Mouse (Mus musculus) lung, postnatal 0 days (tissue): Measurements from ENCODE around the gene Klrb1a. TPM values are rescaled to one million over a fixed set of nuclear protein-coding genes. Genes with fewer than 3 reads are reported as not detected.
"Not testable (repeated sequence)": the region's sequence is repeated elsewhere in the genome, so short reads cannot be mapped to it uniquely, and the experiment has no call there.

Source experiments
- ATAC-seq: fragments of 200-750 bp; cut with Nextera tagmentation; 2 replicates; pipeline ENCODE4 v1.8.0; 2017; ENCODE audit warnings: moderate library complexity
- DNase-seq: peaks from one replicate; pipeline ENCODE4 v3.0.0-alpha.2; 2016; ENCODE audit warnings: low spot score
- H3K27ac ChIP-seq: fragments of 300-500 bp; sonication (generic); 2 replicates; pipeline ENCODE4 v1.5.1; 2014; ENCODE audit warnings: antibody characterized with exemption, mild to moderate bottlenecking, low read length, mixed read lengths
- H3K27me3 ChIP-seq: fragments of 300-500 bp; sonication (generic); replicated peaks from 2 replicates; pipeline ENCODE4 v1.6.1; 2014; ENCODE audit warnings: low read length, mixed read lengths; ENCODE audit not compliant: insufficient read depth
- H3K36me3 ChIP-seq: fragments of 300-500 bp; sonication (generic); 2 replicates; pipeline ENCODE4 v1.6.1; 2014; ENCODE audit warnings: low read length, mixed read lengths; ENCODE audit not compliant: insufficient read depth
- H3K4me1 ChIP-seq: fragments of 300-500 bp; sonication (generic); 2 replicates; pipeline ENCODE4 v1.6.1; 2014; ENCODE audit warnings: antibody characterized with exemption, low read depth, low read length, mixed read lengths; ENCODE audit not compliant: insufficient read depth
- H3K4me2 ChIP-seq: fragments of 300-500 bp; sonication (generic); replicated peaks from 2 replicates; pipeline ENCODE4 v1.6.1; 2014; ENCODE audit warnings: low read depth, mild to moderate bottlenecking, low read length, moderate library complexity, mixed read lengths
- H3K4me3 ChIP-seq: fragments of 300-500 bp; sonication (generic); 2 replicates; pipeline ENCODE4 v1.5.1; 2014; ENCODE audit warnings: low read depth, low read length
- H3K9ac ChIP-seq: fragments of 300-500 bp; sonication (generic); replicated peaks from 2 replicates; pipeline ENCODE4 v1.6.1; 2014; ENCODE audit warnings: low read depth, mild to moderate bottlenecking
- H3K9me3 ChIP-seq: fragments of 300-500 bp; sonication (generic); 2 replicates; pipeline ENCODE4 v1.6.1; 2016; ENCODE audit warnings: low read length, mixed read lengths
- CTCF ChIP-seq: IDR thresholded peaks from 2 replicates; pipeline ENCODE4 v1.5.1; 2016; ENCODE audit warnings: antibody characterized with exemption, mild to moderate bottlenecking
- EP300 ChIP-seq: IDR thresholded peaks from 2 replicates; pipeline ENCODE4 v1.6.1; 2016; ENCODE audit warnings: antibody characterized with exemption, mild to moderate bottlenecking, control low read depth
- WGBS: fragments of 180-500 bp; shearing (Covaris S2); extraction: QIAGEN DNeasy Blood & Tissue Kit; methylation state at CpG from one replicate; pipeline ENCODE4 v1.1.7; 2014; 5-methylcytosine and 5-hydroxymethylcytosine counted together
- polyA plus RNA-seq: library from polyadenylated mRNA; unstranded; fragments of >200 nt; fragmentation: Nextera tagmentation; extraction: Ambion mirVana; gene quantifications from 2 replicates; pipeline ENCODE4 v1.2.1, GENCODE M21; 2015

The Klrb1a gene
- polyA plus RNA-seq, 1 experiment from 2014 or later, result not detected

DNA sequence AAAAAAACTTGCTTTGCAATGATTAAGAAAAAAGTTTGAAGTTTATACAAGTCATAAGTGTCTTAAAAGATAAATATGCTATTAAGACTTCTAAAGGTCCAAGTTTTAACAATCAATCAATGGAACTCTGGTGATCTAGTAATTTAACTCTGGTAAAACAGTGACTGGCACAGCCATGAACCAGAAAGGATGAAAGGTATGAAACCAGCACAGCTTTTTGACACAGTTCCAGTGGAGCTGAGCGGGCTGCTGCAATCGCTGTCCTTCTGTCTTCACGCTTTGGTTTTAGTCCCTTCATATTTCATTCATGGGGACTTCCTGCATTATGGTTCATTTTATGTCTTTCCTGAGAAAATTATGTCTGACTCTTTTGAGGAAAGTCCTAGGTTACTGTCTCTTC is 26.3 kb upstream of the Klrb1a start:
- ATAC-seq, result no peak

DNA sequence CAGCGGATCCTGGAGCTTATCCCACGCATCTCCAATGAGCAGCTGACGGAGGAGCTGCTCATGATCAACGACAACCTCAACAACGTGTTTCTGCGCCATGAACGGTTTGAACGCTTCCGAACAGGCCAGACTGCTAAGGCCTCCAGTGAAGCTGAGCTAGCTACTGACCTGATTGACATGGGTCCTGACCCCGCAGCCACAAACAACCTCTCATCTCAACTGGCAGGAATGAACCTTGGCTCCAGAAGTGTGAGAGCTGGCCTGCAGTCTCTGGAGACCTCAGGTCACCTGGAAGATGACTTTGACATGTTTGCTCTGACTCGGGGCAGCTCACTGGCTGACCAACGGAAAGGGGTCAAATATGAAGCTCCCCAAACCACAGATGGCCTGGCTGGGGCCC is 22.4 kb upstream of the Klrb1a start:
- DNase-seq, H3K4me2 ChIP-seq, H3K9ac ChIP-seq, H3K27me3 ChIP-seq, H3K36me3 ChIP-seq, H3K4me3 ChIP-seq, H3K4me1 ChIP-seq, ATAC-seq, H3K9me3 ChIP-seq, H3K27ac ChIP-seq: not testable (repeated sequence)
- 79% methylated on average over 12 of the region's 12 CpGs for WGBS

More for the DNA sequence above, 26.3 kb upstream of the Klrb1a start:
- no peak for DNase-seq
- H3K9me3 ChIP-seq, result no peaks in the 10 kb centered on the region
- H3K27me3 ChIP-seq, result no peaks in the 10 kb centered on the region
- TF ChIP-seq EP300, result no peak
- TF ChIP-seq CTCF, result no peak
- no peaks in the 10 kb centered on the region for H3K36me3 ChIP-seq
- H3K9ac ChIP-seq, result no peak overlapping the region
- WGBS, result 61% methylated on average over 3 of the region's 3 CpGs
- no peak overlapping the region for H3K27ac ChIP-seq
- H3K4me2 ChIP-seq, result no peak overlapping the region
- H3K4me1 ChIP-seq, result no peaks in the 10 kb centered on the region
- no peak overlapping the region for H3K4me3 ChIP-seq

DNA sequence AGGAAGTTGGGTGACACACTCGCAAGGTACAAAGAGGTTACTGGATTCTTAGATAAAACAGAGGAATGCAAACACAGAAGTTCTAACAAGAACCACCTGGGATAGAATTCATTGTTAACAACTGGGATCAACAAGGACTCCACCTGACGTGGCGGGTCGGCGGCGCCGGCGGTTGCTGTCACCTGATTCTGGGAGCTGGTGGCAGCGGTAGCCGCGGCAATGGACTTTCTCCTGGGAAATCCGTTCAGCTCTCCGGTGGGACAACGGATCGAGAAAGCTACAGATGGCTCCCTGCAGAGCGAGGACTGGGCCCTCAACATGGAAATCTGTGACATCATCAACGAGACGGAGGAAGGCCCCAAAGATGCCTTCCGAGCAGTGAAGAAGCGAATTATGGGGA is 21.4 kb upstream of the Klrb1a start:
- not testable (repeated sequence) for H3K9me3 ChIP-seq, ATAC-seq, H3K36me3 ChIP-seq, H3K9ac ChIP-seq, DNase-seq, H3K27ac ChIP-seq, H3K4me3 ChIP-seq, H3K4me2 ChIP-seq, H3K27me3 ChIP-seq, H3K4me1 ChIP-seq
- WGBS, result 98% methylated on average over 20 of the region's 20 CpGs

DNA sequence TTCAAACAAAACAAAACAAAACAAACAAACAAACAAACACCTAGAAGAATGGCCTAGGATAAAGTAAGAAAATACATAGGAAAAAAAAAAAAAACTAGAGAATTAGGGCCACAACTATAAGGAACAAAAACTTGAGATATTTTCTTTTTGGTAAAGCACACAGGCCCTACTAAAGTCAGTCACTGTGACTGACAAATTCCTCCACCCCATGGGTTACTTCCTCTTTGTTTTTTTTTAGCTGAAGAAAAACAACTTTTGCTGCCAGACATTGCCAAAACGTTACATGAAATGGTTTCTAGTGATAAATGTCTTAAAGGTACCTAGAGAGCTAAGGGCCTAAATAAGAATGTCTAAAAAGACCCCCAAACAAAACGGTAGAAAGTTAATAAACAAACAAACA is 20.7 kb upstream of the Klrb1a start:
- DNase-seq, result no peak
- Histone ChIP-seq H3K36me3 (no peaks in the 10 kb centered on the region), H3K4me2 (no peak overlapping the region), H3K4me3 (no peak overlapping the region), H3K9me3 (no peaks in the 10 kb centered on the region), H3K27ac (no peak overlapping the region), H3K9ac (no peak overlapping the region), H3K27me3 (no peaks in the 10 kb centered on the region), H3K4me1 (no peaks in the 10 kb centered on the region)
- TF ChIP-seq CTCF, result no peak
- TF ChIP-seq EP300, result no peak
- no peak for ATAC-seq
- 58% methylated on average over 2 of the region's 2 CpGs for WGBS

DNA sequence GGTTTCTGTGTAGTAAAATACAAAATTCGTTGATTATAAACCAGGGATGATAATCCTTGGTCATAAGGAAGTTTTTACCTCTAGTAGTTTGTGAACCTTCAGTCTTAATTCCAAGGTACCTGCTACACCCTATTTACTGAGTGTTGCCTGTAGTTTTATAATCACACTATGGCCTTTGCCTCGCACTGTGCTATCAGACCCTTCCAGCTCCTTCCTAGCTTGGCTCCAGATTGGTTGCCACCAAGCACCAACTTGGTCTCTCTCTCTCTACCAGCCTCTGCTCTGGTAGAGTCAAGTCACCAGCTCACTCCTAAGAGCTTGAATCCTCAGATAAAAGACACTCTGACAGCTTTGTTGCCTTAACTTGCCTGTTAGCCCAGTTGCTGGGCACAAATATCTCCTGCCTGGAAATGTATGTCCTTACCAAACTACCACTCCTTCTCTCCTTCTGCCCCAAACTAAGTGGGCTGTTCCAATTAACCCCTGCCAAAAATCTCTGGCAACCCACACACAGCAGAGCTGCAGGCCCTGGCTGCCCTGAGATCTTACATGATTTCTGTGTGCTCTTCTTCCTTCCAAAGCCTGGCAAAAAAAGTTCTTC is 17.9 kb upstream of the Klrb1a start:
- H3K4me3 ChIP-seq, result no peak overlapping the region
- no peaks in the 10 kb centered on the region for H3K4me1 ChIP-seq
- WGBS, result 55% methylated on average over 2 of the region's 2 CpGs
- no peaks in the 10 kb centered on the region for H3K36me3 ChIP-seq
- H3K9ac ChIP-seq, result no peak overlapping the region
- TF ChIP-seq EP300 (no peak), CTCF (no peak)
- DNase-seq, result no peak
- H3K9me3 ChIP-seq, result no peaks in the 10 kb centered on the region
- no peaks in the 10 kb centered on the region for H3K27me3 ChIP-seq
- ATAC-seq, result no peak
- H3K27ac ChIP-seq, result no peak overlapping the region
- no peak overlapping the region for H3K4me2 ChIP-seq

DNA sequence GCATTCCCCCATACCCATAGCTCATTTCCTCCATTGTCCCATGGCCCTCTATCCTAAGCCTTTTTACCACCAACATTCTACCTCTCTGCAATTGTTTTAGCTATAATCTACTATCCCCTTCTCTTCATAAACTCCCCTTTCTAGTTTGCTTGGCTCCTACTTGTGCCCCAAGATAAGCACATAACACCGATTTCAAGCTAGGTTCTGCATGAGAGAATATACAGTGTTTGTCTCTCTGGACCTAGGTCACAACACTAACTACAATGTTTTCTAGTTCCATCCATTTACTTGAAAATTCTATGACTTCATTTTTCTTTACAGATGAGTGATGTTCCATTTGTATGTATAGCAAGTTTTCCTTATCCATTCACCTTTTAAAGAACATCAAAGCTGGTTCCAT is 17.3 kb upstream of the Klrb1a start:
- DNase-seq, result no peak
- no peak overlapping the region for H3K27ac ChIP-seq
- H3K27me3 ChIP-seq, result no peaks in the 10 kb centered on the region
- ATAC-seq, result no peak
- H3K36me3 ChIP-seq, result no peaks in the 10 kb centered on the region
- WGBS, result 97% methylated on average over 1 of the region's 1 CpGs
- no peak overlapping the region for H3K4me2 ChIP-seq
- no peak overlapping the region for H3K9ac ChIP-seq
- no peaks in the 10 kb centered on the region for H3K4me1 ChIP-seq
- no peak overlapping the region for H3K4me3 ChIP-seq
- no peaks in the 10 kb centered on the region for H3K9me3 ChIP-seq
- TF ChIP-seq CTCF (no peak), EP300 (no peak)

DNA sequence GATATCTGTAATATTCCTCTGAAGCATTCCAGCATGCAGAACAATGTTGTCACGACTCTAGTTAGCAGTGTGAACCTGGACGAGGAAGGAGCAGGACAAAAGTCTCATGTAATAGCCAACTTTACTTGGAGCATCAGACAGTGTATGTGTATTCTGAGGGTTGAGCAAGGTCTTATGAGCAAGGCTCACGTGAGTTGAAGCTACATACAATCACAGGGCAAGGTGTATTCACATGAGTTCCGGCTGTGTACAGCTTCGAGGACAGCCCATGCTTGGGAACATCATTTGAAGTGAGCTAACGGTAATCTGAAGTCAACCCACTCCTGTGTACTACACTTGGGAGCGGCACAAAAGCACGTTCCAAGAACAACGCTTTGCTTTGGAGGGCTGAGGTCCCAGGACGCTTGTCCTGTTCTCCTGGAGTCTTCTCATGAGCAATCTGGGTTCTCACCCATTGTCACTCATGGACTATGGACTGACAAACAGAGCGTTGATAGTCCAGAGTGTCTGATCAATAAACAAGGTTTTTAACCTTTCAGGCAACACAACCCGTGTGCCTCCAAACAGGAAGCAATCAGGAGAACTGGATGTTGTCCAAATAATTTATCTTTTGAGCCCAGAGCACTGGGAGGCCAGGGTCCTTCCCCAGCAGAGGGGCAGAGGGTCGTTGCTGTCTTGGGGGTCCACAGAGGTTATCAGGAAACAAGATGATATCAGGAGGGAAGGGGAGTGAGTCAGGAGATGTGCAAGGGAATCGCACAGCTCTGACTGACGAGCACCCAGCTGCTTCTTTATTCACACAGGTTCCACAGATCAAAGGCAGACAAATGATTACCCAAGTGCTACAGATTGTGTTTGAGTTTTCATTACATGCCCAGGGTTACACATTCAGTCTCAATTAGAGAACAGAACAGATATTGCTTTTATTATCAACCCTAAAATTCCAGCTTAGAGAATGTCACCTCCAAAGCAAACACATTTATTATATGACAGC is 7.9 kb upstream of the Klrb1a start:
- not testable (repeated sequence) for H3K36me3 ChIP-seq, DNase-seq, ATAC-seq, H3K9me3 ChIP-seq, H3K9ac ChIP-seq, H3K27me3 ChIP-seq, H3K4me1 ChIP-seq, H3K4me2 ChIP-seq, H3K4me3 ChIP-seq, H3K27ac ChIP-seq
- 48% methylated on average over 15 of the region's 15 CpGs for WGBS
